Mouse (Mus musculus) granulocyte monocyte progenitor cell, adult 5-6 weeks (primary cell): ENCODE measurements at regions not wholly inside any gene's neighbourhood (a gene's known extent, or its start where the extent isn't known, plus 50 kb on each side); places are given as distances from the start of the nearest gene placed in this dataset.

Experiments used
- ATAC-seq: replicated peaks from 2 replicates; pipeline ENCODE4 v1.8.0; 2016; ENCODE audit warnings: mild to moderate bottlenecking, moderate TSS enrichment, inconsistent platforms; ENCODE audit not compliant: poor library complexity, severe bottlenecking

GRCm38 (mm10) chr3:15108239-15108934 lies 222.3 kb downstream of the Car2 start:
- ATAC-seq = no peak

DNA sequence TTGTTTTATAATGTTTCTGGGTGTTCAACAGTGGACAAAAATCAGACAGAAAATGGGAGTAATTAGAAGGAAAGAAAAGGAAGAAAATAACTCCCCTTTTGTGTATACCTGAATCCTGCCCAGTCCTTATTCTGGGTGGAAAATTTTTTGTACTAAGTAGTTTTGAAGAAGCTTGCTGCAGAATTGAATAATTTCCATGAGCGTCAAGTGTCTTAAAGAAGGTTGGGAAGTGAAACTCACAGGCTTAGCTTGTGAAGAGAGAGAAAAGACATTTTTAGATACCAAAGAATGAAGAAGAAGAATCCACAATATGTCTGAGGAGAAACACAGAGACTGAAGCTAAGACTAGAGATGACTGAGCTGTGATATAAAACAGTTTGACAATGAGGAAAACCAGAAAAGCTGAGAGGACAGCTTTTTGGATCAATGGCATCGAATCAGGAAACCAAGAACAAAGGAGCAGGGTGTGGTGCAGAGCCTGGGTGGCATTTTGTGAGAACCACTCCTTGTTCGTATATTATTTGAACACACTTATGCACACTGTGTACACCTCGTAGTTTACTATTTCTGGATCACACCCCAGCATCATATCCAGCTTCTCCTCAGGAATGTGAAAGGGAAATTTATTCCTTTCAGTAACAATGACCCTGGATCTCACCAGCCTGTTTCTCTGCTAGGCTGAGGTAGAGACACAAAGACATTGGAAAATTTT lies 221.9 kb downstream of the Gm9733 start:
- no peak for ATAC-seq

GRCm38 (mm10) chr3:15112177-15112838 lies 219.8 kb downstream of the Gm9733 start:
- no peak for ATAC-seq

DNA sequence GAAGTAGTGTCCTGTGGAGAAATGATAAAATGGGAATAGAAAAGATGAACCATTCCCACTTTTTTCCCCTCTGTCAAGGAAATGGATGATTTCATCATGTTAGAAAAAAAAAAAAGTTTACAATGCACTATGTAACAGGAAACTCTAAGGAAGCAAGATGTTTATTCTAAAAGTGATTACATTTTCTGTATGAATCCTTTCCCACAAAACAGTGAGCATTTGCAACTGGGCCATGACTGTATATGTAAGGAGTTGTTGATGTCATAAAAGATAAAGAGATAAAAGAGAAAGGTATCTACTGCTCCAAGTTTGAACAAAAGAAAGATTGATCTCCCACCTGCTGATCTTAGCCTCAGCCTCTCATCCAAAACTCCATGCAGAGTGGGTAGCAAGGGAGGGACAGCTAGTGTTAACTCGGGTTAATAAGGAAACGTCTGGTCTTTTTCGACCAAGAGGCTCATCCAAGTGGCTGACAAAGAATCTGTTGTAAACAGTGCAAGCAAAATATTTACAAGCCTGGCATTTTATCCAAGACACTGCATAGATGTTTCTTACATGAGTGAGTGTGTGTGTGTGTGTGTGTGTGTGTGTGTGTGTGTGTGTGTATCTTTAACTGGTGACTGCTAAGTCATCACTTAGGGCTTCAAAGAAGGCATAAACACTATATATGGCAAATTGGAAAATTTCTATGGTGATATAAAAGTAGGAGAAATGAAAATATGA lies 213.3 kb downstream of the Gm9733 start:
- no peak for ATAC-seq

DNA sequence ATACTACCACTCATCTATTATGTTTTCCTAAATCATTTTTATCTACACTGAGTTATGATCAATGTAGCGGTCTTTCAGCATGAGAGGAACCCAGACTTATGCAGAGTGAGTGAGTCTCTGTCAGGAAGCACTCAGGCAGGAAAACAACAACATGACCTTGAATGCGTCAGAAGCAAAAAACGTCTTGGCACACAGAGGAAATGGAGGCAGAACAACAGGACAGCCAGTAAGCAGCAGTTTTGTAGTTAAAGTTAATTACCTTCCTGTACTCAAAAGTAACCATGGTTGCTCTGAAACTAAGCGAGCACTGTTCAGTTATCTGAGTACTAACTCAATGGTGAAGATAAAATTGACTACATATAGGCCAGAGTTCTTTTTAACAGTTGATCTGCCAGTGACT lies 205.4 kb downstream of the Gm9733 start:
- no peak for ATAC-seq

DNA sequence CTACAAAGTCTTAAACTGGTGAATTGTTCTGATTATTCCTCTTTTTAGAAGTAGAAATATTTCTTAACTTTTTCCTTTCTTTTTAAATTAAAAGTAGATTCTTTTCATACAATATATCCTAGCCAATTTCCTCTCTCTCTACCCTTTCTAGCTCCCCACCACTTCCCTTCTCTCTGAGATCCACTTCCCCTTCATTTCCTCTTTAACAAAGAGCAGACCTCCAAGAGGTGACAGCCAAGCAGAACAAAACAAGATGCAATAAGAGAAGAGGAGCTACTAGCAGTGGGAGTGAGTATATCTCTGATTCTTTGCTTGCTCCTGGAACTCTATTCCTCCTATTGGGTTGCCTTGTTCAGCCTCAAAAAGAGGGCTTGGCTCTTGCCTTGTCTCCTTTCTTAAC lies 203.7 kb downstream of the Gm9733 start:
- peak; percentile 62 for ATAC-seq

- no peak for ATAC-seq
These were observed 203.1 kb downstream of the Gm9733 start for GRCm38 (mm10) chr3:15128960-15129359.

- ATAC-seq = no peak; the same call in 1 of the 2 replicates
These were observed 202.3 kb downstream of the Gm9733 start for GRCm38 (mm10) chr3:15129729-15130369.

GRCm38 (mm10) chr3:15132136-15132535 lies 200.0 kb downstream of the Gm9733 start:
- ATAC-seq = no peak

DNA sequence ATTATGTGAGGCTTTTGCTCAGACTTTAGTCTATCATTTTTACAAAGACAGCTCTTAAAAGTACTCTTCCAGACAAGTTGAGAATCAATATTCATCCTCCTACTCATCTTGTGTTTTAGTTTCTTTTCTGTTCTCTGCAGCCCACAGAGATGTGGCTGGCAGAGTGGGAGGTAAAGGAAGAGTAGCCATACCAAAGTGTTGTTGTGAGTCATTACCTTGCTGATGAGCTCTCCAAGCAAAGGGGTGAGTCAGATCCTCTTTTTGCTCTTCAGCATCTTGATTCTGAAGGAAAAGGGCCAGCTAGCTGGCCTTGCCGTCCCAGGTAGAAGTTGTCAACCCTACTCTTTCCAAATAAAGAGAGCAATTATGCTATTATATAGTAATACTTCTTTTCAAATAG lies 192.6 kb downstream of the Gm9733 start:
- ATAC-seq = no peak

- no peak for ATAC-seq
These were observed 178.4 kb downstream of the Gm9733 start for GRCm38 (mm10) chr3:15153710-15154109.

- no peak for ATAC-seq
These were observed 177.9 kb downstream of the Gm9733 start for GRCm38 (mm10) chr3:15154153-15154552.

- ATAC-seq = peak; percentile 52; the same call in 1 of the 2 replicates
These were observed 175.4 kb downstream of the Gm9733 start for GRCm38 (mm10) chr3:15156681-15157080.

DNA sequence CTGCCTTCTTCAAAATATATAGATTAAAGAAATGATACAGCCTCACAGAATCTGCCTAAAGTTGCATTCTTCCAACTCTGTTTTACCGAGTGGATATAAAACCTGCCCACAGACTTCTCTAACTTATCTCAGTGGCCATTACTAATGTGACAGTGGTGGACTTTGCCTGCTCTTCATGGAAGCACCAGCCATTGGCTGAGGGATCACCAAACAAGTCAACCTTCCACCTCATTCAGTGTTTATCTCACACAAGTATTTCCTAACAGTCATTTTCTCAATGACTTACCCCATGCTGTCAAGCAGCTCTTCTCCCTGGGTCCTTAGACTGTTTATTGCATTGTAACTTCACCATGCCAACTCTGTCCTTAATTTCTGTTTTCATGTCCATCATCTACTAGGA lies 174.3 kb downstream of the Gm9733 start:
- no peak for ATAC-seq

DNA sequence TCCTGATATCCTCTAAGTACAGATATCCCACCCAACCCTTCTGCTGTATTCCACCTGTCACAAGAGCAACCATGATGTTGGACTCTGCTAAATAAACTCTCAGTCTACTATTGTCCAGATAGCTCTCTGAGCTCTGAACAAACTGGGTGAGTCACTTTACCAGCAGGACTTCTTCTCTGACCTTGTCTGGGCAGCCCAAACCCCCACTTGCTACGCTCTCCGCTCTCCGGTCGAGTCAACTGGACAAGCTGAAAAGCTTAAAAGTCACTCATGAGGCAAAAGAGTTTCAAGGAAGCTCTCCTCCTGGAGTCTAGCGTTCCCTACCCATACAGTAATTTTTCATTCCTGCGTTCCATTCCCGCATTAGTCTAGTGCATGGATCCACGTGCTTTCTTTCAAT lies 173.2 kb downstream of the Gm9733 start:
- ATAC-seq = no peak

- ATAC-seq = no peak; the same call in 1 of the 2 replicates
These were observed 172.0 kb downstream of the Gm9733 start for GRCm38 (mm10) chr3:15159965-15160714.

DNA sequence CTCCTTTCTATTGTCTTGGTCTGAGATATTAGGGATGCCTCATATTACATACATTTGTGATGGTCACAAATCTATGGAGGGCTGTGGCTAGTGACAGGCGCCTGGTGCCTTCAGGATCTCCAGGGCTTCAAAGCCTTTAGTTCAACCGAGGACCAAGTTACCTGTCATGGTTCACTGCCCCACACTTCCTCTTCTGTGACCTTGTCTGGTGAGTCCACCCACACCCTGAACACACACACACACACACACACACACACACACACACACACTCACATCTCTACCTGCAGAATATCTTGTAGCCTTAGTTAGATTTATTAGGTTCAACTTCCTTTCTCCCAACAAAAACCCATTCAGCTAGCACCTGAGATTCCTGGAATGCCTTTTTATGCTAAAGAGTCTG lies 156.3 kb downstream of the Gm9733 start:
- ATAC-seq = no peak

DNA sequence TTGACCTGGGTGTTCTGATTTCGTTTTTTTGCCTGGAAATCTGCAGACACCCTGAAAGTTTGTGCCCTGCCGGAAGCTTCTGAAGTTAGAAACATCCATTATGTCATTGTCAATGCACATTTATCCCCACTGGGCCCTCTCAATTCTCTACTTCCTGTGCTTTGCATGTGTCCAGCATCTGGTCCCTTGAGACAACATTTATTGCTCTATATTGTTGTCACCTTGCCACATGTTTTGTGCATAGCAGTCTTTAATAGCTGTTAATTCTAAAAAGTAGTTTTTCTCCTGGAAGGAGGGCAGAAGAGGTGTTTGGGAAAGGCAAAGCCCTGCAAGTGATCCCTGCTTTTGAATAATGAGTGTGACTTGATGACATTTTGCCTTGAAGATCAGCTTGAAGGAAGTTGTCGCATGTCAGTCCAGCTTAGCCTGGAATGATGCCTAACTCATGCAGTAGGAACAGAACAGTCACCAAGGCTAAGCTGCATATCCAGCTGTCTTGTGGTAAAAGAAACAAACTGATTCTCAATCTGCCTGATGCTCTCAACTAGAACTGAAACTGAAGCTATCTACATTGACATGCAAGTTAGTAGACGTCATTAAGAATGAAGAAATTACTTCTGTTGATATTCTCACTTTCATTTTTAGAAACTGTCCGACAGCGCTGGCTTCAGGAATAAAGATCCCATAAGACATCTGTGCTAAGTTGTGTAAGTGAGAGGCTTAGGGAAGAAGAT lies 152.9 kb downstream of the Gm9733 start:
- peak; percentile 93 for ATAC-seq

GRCm38 (mm10) chr3:15181111-15181510 lies 151.0 kb downstream of the Gm9733 start:
- no peak for ATAC-seq
